ENCODE assay signal across 9 mouse cellular contexts in the genomic region with DNA sequence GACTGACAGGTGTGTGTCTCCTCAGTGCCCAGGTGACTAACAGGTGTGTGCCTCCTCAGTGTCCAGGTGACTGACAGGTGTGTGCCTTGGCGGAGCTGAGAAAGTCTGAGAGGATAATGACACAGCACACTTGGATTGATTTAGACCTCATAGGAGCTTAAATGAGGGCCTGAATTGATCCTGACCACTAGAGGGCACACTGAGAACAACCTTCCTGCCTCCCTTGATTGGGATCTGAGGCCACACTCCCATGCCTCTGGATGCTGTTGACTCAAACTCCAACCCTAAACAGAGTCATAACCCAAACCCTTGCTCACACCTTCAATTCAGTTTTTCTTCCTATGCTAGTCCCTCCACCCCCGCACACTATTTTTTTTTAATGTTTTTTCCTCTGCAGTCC. TPM values are rescaled to one million over a fixed set of nuclear protein-coding genes. Genes with fewer than 3 reads are reported as not detected.
DNase-seq lines count a peak whose midpoint lies in the region; ATAC-seq and TF ChIP-seq lines count a peak whose summit lies in the region.
"Had no signal": no experiment of that assay in that cellular context is flagged by ENCODE, and none has a peak within 500 bp of the region (broad histone marks: within the 10 kb centered on the region; RNA-seq: fewer than 3 reads in every experiment).

No protein-coding gene starts in this region.

- intact Hi-C loops in heart, postnatal 25 days (cut with DNase I) = loop anchor here (10.0 kb wide), 1 partner anchor 154 kb away; the partner anchor contains the start of gene Igsf23

- TF ChIP-seq CTCF in testis, adult 2 months (IDR thresholded peaks at IDR 0.05; ENCODE audit: control insufficient read depth, insufficient read depth, insufficient replicate concordance, low read depth, low read length) = peak; percentile 59; the same call in 1 of the 2 replicates
- peak; percentile 84 for TF ChIP-seq CTCF in liver, postnatal 0 days (IDR thresholded peaks at IDR 0.05; ENCODE audit: low read depth)

- TF ChIP-seq EP300 in liver, postnatal 0 days (IDR thresholded peaks at IDR 0.05; ENCODE audit: low read depth) = no peak

- H3K9ac ChIP-seq in liver, postnatal 0 days (replicated peaks) = no peak overlapping the region

- TF ChIP-seq POLR2A in testis, adult 2 months (IDR thresholded peaks at IDR 0.05; ENCODE audit: control insufficient read depth, low read depth, low read length) = no peak

- no peaks in the 10 kb centered on the region for H3K9me3 ChIP-seq in liver, postnatal 0 days (ENCODE audit: low read length)

- H3K4me2 ChIP-seq in liver, postnatal 0 days (ENCODE audit: low read depth, low read length) = no peak overlapping the region

- peaks cover 5% of the 10 kb centered on the region for H3K4me1 ChIP-seq in testis, adult 2 months (ENCODE audit: control insufficient read depth, insufficient read depth, low read length)
- peaks cover 8% of the 10 kb centered on the region for H3K4me1 ChIP-seq in liver, postnatal 0 days (ENCODE audit: insufficient read depth)

- H3K4me3 ChIP-seq in testis, adult 2 months (ENCODE audit: control insufficient read depth, low read depth, low read length) = no peak overlapping the region
- no peak overlapping the region for H3K4me3 ChIP-seq in liver, postnatal 0 days (ENCODE audit: low read depth, low read length)

- no peak for ATAC-seq in liver, postnatal 0 days
- ATAC-seq in inflammation-experienced regulatory T-cells, adult 6 months = no peak
- ATAC-seq in erythroid progenitor cell, adult 5-6 weeks (replicated peaks; ENCODE audit: low FRiP score, poor library complexity, severe bottlenecking) = no peak

- H3K27ac ChIP-seq in testis, adult 2 months (ENCODE audit: control insufficient read depth, insufficient read depth, low read depth, low read length) = no peak overlapping the region
- no peak overlapping the region for H3K27ac ChIP-seq in liver, postnatal 0 days (ENCODE audit: low read depth)

- H3K27me3 ChIP-seq in testis, adult 2 months (ENCODE audit: control insufficient read depth, insufficient read depth, low read length) = no peaks in the 10 kb centered on the region; the same call in 1 of the 2 replicates
- H3K27me3 ChIP-seq in liver, postnatal 0 days (ENCODE audit: insufficient read depth, low read length) = no peaks in the 10 kb centered on the region

- peak; percentile 60 to 77 for DNase-seq in heart, adult 18-20 months
- DNase-seq in heart, postnatal 25 days (ENCODE audit: low spot score) = no peak
- no peak for DNase-seq in testis, postnatal 10 days (ENCODE audit: low spot score)
- DNase-seq in embryo, embryonic 11 days = peak; percentile 67
- peak; percentile 44 for DNase-seq in liver, postnatal 0 days

- H3K36me3 ChIP-seq in testis, adult 2 months (ENCODE audit: control insufficient read depth, insufficient read depth, low read length) = no peaks in the 10 kb centered on the region
- no peaks in the 10 kb centered on the region for H3K36me3 ChIP-seq in liver, postnatal 0 days (replicated peaks; ENCODE audit: insufficient read depth, low read length)

- 38% methylated on average over 2 of the region's 2 CpGs for WGBS in liver, postnatal 0 days (ENCODE audit: insufficient replicate concordance)

RNA-seq across cellular contexts. Expression of gene Cblc, which starts 4.2 kb away (rescaled TPM):
- under 1 TPM; 0.35 to 0.75 TPM for total RNA-seq in heart, adult 18-20 months (2021)
- under 1 TPM in 1 of 2 experiments, not detected in 1; 0.73 TPM for total RNA-seq in heart, postnatal 25 days (2021)
- polyA plus RNA-seq in testis, adult 2 months (2012; rRNA removed) = 0.82 TPM in 1 of 2 replicates, not detected in the other
- polyA plus RNA-seq in liver, postnatal 0 days (2015; fragmentation: Nextera tagmentation; extraction: Ambion mirVana) = 9.6 and 10.8 TPM in 2 replicates
- polyA plus RNA-seq in inflammation-experienced regulatory T-cells, adult 6 months (2017; shearing (Covaris generic)) = under 1 TPM in 1 of 3 experiments, not detected in 2; 0.68 TPM
- not detected in 2 replicates for total RNA-seq in erythroid progenitor cell, adult 5-6 weeks (2015; ENCODE audit: low replicate concordance)
- total RNA-seq in erythroid progenitor cell, adult 5-6 weeks (2017; ENCODE audit: low replicate concordance) = not detected in 2 replicates
- total RNA-seq: layer of hippocampus, adult 8-10 months had no signal

RNA-seq across cellular contexts. Expression of gene Bcl3, which starts 21.8 kb away (rescaled TPM):
- 1 to 10 TPM; 2.9 to 3.7 TPM for total RNA-seq in heart, adult 18-20 months (2021)
- 1 to 10 TPM; 3.0 to 3.9 TPM for total RNA-seq in heart, postnatal 25 days (2021)
- 4.4 and 5.9 TPM in 2 replicates for polyA plus RNA-seq in testis, adult 2 months (2012; rRNA removed)
- 5.4 and 11.2 TPM in 2 replicates for polyA plus RNA-seq in liver, postnatal 0 days (2015; fragmentation: Nextera tagmentation; extraction: Ambion mirVana)
- 10 to 100 TPM; 13.6 to 19.9 (median 18.5) TPM for polyA plus RNA-seq in inflammation-experienced regulatory T-cells, adult 6 months (2017; shearing (Covaris generic))
- 15.5 and 21.3 TPM in 2 replicates for total RNA-seq in erythroid progenitor cell, adult 5-6 weeks (2015; ENCODE audit: low replicate concordance)
- total RNA-seq in erythroid progenitor cell, adult 5-6 weeks (2017; ENCODE audit: low replicate concordance) = 0.77 TPM in 1 of 2 replicates, not detected in the other

RNA-seq across cellular contexts. Expression of gene Bcam, which starts 29.9 kb away (rescaled TPM):
- 100 to 1,000 TPM; 192 to 199 TPM for total RNA-seq in heart, adult 18-20 months (2021)
- total RNA-seq in heart, postnatal 25 days (2021) = 100 to 1,000 TPM; 220 to 229 TPM
- 4.5 and 7.5 TPM in 2 replicates for polyA plus RNA-seq in testis, adult 2 months (2012; rRNA removed)
- polyA plus RNA-seq in liver, postnatal 0 days (2015; fragmentation: Nextera tagmentation; extraction: Ambion mirVana) = 8.8 and 9.3 TPM in 2 replicates
- polyA plus RNA-seq in inflammation-experienced regulatory T-cells, adult 6 months (2017; shearing (Covaris generic)) = 1 to 10 TPM; 1.1 to 2.3 (median 1.2) TPM
- total RNA-seq in erythroid progenitor cell, adult 5-6 weeks (2015; ENCODE audit: low replicate concordance) = not detected in 2 replicates
- total RNA-seq in erythroid progenitor cell, adult 5-6 weeks (2017; ENCODE audit: low replicate concordance) = not detected in 2 replicates

RNA-seq across cellular contexts. Expression of gene Nectin2, which starts 50.5 kb away (rescaled TPM):
- total RNA-seq in heart, adult 18-20 months (2021) = 10 to 100 TPM; 28.5 to 30.0 TPM
- 10 to 100 TPM; 31.1 to 31.9 TPM for total RNA-seq in heart, postnatal 25 days (2021)
- polyA plus RNA-seq in testis, adult 2 months (2012; rRNA removed) = 69.1 and 71.8 TPM in 2 replicates
- polyA plus RNA-seq in liver, postnatal 0 days (2015; fragmentation: Nextera tagmentation; extraction: Ambion mirVana) = 51.0 and 51.3 TPM in 2 replicates
- 1 to 10 TPM in 1 of 3 experiments, under 1 TPM in 1, not detected in 1; 0.13 to 1.0 TPM for polyA plus RNA-seq in inflammation-experienced regulatory T-cells, adult 6 months (2017; shearing (Covaris generic))
- total RNA-seq in erythroid progenitor cell, adult 5-6 weeks (2015; ENCODE audit: low replicate concordance) = not detected in 2 replicates
- 0.64 TPM in 1 of 2 replicates, not detected in the other for total RNA-seq in erythroid progenitor cell, adult 5-6 weeks (2017; ENCODE audit: low replicate concordance)

RNA-seq across cellular contexts. Expression of gene Gm19345, which starts 51.0 kb away (rescaled TPM):
- not detected for total RNA-seq in heart, adult 18-20 months (2021)
- not detected for total RNA-seq in heart, postnatal 25 days (2021)
- polyA plus RNA-seq in testis, adult 2 months (2012; rRNA removed) = 0.21 and 0.42 TPM in 2 replicates
- 0.18 and 0.19 TPM in 2 replicates for polyA plus RNA-seq in liver, postnatal 0 days (2015; fragmentation: Nextera tagmentation; extraction: Ambion mirVana)
- polyA plus RNA-seq in inflammation-experienced regulatory T-cells, adult 6 months (2017; shearing (Covaris generic)) = not detected
- not detected in 2 replicates for total RNA-seq in erythroid progenitor cell, adult 5-6 weeks (2015; ENCODE audit: low replicate concordance)
- total RNA-seq in erythroid progenitor cell, adult 5-6 weeks (2017; ENCODE audit: low replicate concordance) = not detected in 2 replicates

Comparison
In these comparisons a context has a peak if more than half of its experiments do, and no peak if none do; other contexts are left out.
1. DNase-seq: peak in heart, adult 18-20 months (2 of 2), embryo, embryonic 11 days (single experiment) and liver, postnatal 0 days (single experiment); none in heart, postnatal 25 days (single experiment) and testis, postnatal 10 days (single experiment).
2. RNA of gene Bcam, which starts 29.9 kb away (total RNA-seq): 220 to 229 TPM in heart, postnatal 25 days and 192 to 199 TPM in heart, adult 18-20 months; not detected in erythroid progenitor cell, adult 5-6 weeks; every median in the first group is over 100 times any median in the second.